Comparison of ENCODE assay signal across 8 mouse cellular contexts in genomic region chr12:86726120-86726640, GRCm38 (mm10). TPM values are rescaled to one million over a fixed set of nuclear protein-coding genes. Genes with fewer than 3 reads are reported as not detected.
DNase-seq lines count a peak whose midpoint lies in the region; ATAC-seq lines count a peak whose summit lies in the region.

Angel1 (minus strand) TSS chr12:86726460.

- WGBS in hindbrain, embryonic 14.5 days, result under 1% methylated on average over 38 of the region's 44 CpGs

- H3K36me3 ChIP-seq in hindbrain, embryonic 14.5 days (replicated peaks; ENCODE audit: control insufficient read depth, insufficient read depth), result no peaks in the 10 kb centered on the region

- peak within 1 kb of the TSS; percentile 88 for H3K4me2 ChIP-seq in hindbrain, embryonic 14.5 days (replicated peaks)

- H3K27ac ChIP-seq in hindbrain, embryonic 14.5 days, result peak within 1 kb of the TSS; percentile 75

- DNase-seq in R1 (ENCODE audit: low read depth, low spot score), result peak; percentile 98
- DNase-seq in cerebellum, postnatal 25 days, result peak; percentile 97 to 99
- peak; percentile 83 to 88 for DNase-seq in frontal cortex, postnatal 25 days (ENCODE audit: low spot score in 2 of 2)
- peak; percentile 94 for DNase-seq in hindbrain, embryonic 14.5 days (ENCODE audit: low spot score)
- DNase-seq in layer of hippocampus, postnatal 36 days, result peak; percentile 92 to 93
- DNase-seq in lung, postnatal 36 days, result peak; percentile 98
- DNase-seq in retina, postnatal 1 day, result peak; percentile 97
- DNase-seq in urinary bladder, adult 18-20 months (ENCODE audit: low spot score in 2 of 2), result peak; percentile 93 to 96

- ATAC-seq in hindbrain, embryonic 14.5 days (ENCODE audit: low FRiP score), result peak; percentile 98

- peak within 1 kb of the TSS; percentile 77 for H3K4me3 ChIP-seq in hindbrain, embryonic 14.5 days (replicated peaks; ENCODE audit: low read length)

- no peaks in the 10 kb centered on the region for H3K27me3 ChIP-seq in hindbrain, embryonic 14.5 days (ENCODE audit: control insufficient read depth, insufficient read depth, low read length)

- H3K9me3 ChIP-seq in hindbrain, embryonic 14.5 days (ENCODE audit: control insufficient read depth, low read length), result no peaks in the 10 kb centered on the region

- H3K4me1 ChIP-seq in hindbrain, embryonic 14.5 days (replicated peaks; ENCODE audit: control insufficient read depth, insufficient read depth, low read length), result peaks cover 10% of the 10 kb centered on the region; the same call in 1 of the 2 replicates

- peak within 1 kb of the TSS; percentile 73 for H3K9ac ChIP-seq in hindbrain, embryonic 14.5 days

RNA-seq across cellular contexts. Expression of gene Angel1, which starts in this region (rescaled TPM):
- polyA plus RNA-seq in hindbrain, embryonic 14.5 days (2014; fragmentation: Nextera tagmentation; extraction: Ambion mirVana), result 12.3 and 13.1 TPM in 2 replicates
- 1 to 10 TPM; 6.0 to 6.2 TPM for total RNA-seq in layer of hippocampus, postnatal 36 days (2021)

Comparison
In these comparisons a context has a peak if more than half of its experiments do, and no peak if none do; other contexts are left out.
1. Peak in every context shown above with its lines: DNase-seq, ATAC-seq, H3K4me3 ChIP-seq and H3K27ac ChIP-seq.